Mouse (Mus musculus): ENCODE results near the gene Eda. TPM values are rescaled to one million over a fixed set of nuclear protein-coding genes. Genes with fewer than 3 reads are reported as not detected.

Eda gene
- polyA plus RNA-seq, 1 experiment, result 0.70 TPM

DNA sequence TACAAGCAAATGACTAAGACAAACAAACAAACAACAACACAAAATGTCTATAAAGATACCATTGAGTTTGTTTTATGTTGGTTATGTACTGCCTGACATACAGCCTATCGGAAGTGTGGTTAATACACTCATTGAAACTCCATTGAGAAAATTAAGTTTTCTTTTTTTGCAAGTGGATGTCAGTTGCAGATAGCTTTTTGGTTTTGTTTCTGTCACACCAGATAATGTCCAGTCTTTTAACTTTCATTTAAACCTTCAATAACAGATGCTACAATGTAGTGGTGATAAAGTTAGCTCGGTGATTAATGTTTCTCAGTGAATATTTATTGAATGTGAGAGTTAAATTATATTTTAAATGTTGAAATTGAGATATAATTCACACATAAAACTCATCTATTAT is 23.9 kb downstream of the Eda start:
- Histone ChIP-seq H3K4me3 (replicated peaks; ENCODE audit: control insufficient read depth, low read depth, low read length) (no peak overlapping the region), H3K27ac (ENCODE audit: control insufficient read depth, insufficient read depth, low read depth, low read length, poor library complexity) (no peak overlapping the region), H3K4me1 (ENCODE audit: control insufficient read depth, insufficient read depth, low read length) (no peaks in the 10 kb centered on the region)
- no peak for TF ChIP-seq CTCF (IDR thresholded peaks at IDR 0.05; ENCODE audit: control insufficient read depth, insufficient read depth, low read length)
- WGBS, result 69% methylated on average over 2 of the region's 2 CpGs

- WGBS, result 13% methylated on average over 1 of the region's 1 CpGs
- no peak for TF ChIP-seq CTCF (IDR thresholded peaks at IDR 0.05; ENCODE audit: control insufficient read depth, insufficient read depth, low read length)
- no peak for TF ChIP-seq POLR2A (IDR thresholded peaks at IDR 0.05; ENCODE audit: borderline replicate concordance, control insufficient read depth, low read depth, low read length)
- no peaks in the 10 kb centered on the region for H3K4me1 ChIP-seq (ENCODE audit: control insufficient read depth, insufficient read depth, low read length)
- no peak overlapping the region for H3K27ac ChIP-seq (ENCODE audit: control insufficient read depth, insufficient read depth, low read depth, low read length, poor library complexity)
- no peak overlapping the region for H3K4me3 ChIP-seq (replicated peaks; ENCODE audit: control insufficient read depth, low read depth, low read length)
Observed at GRCm38 (mm10) chrX:100118362-100118761, 143.0 kb downstream of the Eda start.

GRCm38 (mm10) chrX:100195286-100195685 is 219.9 kb downstream of the Eda start:
- Histone ChIP-seq H3K4me1 (ENCODE audit: control insufficient read depth, insufficient read depth, low read length) (no peaks in the 10 kb centered on the region), H3K4me3 (replicated peaks; ENCODE audit: control insufficient read depth, low read depth, low read length) (no peak overlapping the region), H3K27ac (ENCODE audit: control insufficient read depth, insufficient read depth, low read depth, low read length, poor library complexity) (no peak overlapping the region)
- no peak for TF ChIP-seq CTCF (IDR thresholded peaks at IDR 0.05; ENCODE audit: control insufficient read depth, insufficient read depth, low read length)
- TF ChIP-seq POLR2A (IDR thresholded peaks at IDR 0.05; ENCODE audit: borderline replicate concordance, control insufficient read depth, low read depth, low read length), result no peak
- WGBS, result 58% methylated on average over 2 of the region's 2 CpGs

GRCm38 (mm10) chrX:100313652-100314051 is 338.2 kb downstream of the Eda start:
- TF ChIP-seq POLR2A (IDR thresholded peaks at IDR 0.05; ENCODE audit: borderline replicate concordance, control insufficient read depth, low read depth, low read length), result no peak
- TF ChIP-seq CTCF (IDR thresholded peaks at IDR 0.05; ENCODE audit: control insufficient read depth, insufficient read depth, low read length), result no peak
- Histone ChIP-seq H3K27ac (ENCODE audit: control insufficient read depth, insufficient read depth, low read depth, low read length, poor library complexity) (no peak overlapping the region), H3K4me3 (replicated peaks; ENCODE audit: control insufficient read depth, low read depth, low read length) (no peak overlapping the region), H3K4me1 (ENCODE audit: control insufficient read depth, insufficient read depth, low read length) (no peaks in the 10 kb centered on the region)

DNA sequence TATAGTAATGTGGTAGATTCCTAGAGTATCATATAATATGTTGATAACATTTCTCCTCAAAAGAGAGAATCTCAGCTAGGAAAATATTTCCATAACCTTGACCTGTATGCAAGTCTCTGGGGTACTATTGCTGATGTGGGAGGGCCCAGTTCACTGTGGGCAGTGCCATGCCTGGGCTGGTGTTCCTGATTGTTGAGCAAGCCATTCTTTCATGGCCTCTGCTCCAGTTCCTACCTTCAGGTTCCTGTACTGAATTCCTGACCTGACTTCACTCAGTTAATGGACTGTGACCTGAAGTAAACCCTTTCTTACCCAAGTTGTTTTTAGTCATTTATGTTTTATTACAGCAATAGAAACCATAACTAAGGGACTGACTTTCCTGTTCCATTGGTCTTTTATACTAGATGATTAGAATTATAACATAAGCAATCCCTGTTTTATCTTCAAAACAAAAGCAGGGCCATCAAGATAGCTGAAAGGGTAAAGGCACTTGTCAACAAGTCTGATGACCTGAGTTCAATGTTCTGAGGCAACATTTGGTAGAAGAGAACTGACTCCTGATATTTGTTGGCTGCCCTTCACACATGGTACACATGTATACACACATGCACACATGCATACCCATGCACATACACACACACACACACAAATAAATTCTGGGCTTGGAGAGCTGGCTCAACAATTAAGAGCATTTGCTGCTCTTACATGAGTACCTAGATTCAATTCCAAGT is 338.9 kb downstream of the Eda start:
- H3K4me1 ChIP-seq (ENCODE audit: control insufficient read depth, insufficient read depth, low read length), result no peaks in the 10 kb centered on the region
- H3K4me3 ChIP-seq (replicated peaks; ENCODE audit: control insufficient read depth, low read depth, low read length), result no peak overlapping the region
- no peak overlapping the region for H3K27ac ChIP-seq (ENCODE audit: control insufficient read depth, insufficient read depth, low read depth, low read length, poor library complexity)
- no peak for TF ChIP-seq CTCF (IDR thresholded peaks at IDR 0.05; ENCODE audit: control insufficient read depth, insufficient read depth, low read length)
- no peak for TF ChIP-seq POLR2A (IDR thresholded peaks at IDR 0.05; ENCODE audit: borderline replicate concordance, control insufficient read depth, low read depth, low read length)

DNA sequence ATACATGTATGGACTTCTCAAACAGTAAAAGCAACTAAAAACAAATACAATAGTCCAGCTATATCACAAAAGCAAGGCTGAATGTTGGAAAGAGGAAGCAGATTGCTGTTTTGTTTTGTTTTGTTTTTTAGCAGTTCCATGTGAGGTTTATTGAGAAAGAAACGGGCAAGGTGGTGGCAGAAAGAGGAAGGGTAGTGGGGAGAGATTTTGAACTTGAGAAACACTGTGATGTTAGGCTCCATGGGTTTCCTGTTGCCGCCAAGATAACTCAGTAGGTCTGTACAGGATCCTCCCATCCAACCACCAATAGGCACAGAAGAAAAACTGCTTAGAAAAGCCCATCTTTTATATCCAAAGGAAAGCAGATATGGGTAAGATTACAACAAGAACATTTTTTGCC is 365.3 kb downstream of the Eda start:
- no peak overlapping the region for H3K4me3 ChIP-seq (replicated peaks; ENCODE audit: control insufficient read depth, low read depth, low read length)
- peaks cover 3% of the 10 kb centered on the region; the same call in 1 of the 2 replicates for H3K4me1 ChIP-seq (ENCODE audit: control insufficient read depth, insufficient read depth, low read length)
- 8% methylated on average over 2 of the region's 2 CpGs for WGBS
- TF ChIP-seq POLR2A (IDR thresholded peaks at IDR 0.05; ENCODE audit: borderline replicate concordance, control insufficient read depth, low read depth, low read length) (no peak), CTCF (IDR thresholded peaks at IDR 0.05; ENCODE audit: control insufficient read depth, insufficient read depth, low read length) (no peak)
- H3K27ac ChIP-seq (ENCODE audit: control insufficient read depth, insufficient read depth, low read depth, low read length, poor library complexity), result no peak overlapping the region

GRCm38 (mm10) chrX:100344433-100344832 is 369.0 kb downstream of the Eda start:
- Histone ChIP-seq H3K4me1 (ENCODE audit: control insufficient read depth, insufficient read depth, low read length) (peaks cover 3% of the 10 kb centered on the region; the same call in 1 of the 2 replicates), H3K27ac (ENCODE audit: control insufficient read depth, insufficient read depth, low read depth, low read length, poor library complexity) (no peak overlapping the region), H3K4me3 (replicated peaks; ENCODE audit: control insufficient read depth, low read depth, low read length) (no peak overlapping the region)
- 70% methylated on average over 2 of the region's 2 CpGs for WGBS
- TF ChIP-seq CTCF (IDR thresholded peaks at IDR 0.05; ENCODE audit: control insufficient read depth, insufficient read depth, low read length), result no peak
- no peak for TF ChIP-seq POLR2A (IDR thresholded peaks at IDR 0.05; ENCODE audit: borderline replicate concordance, control insufficient read depth, low read depth, low read length)

DNA sequence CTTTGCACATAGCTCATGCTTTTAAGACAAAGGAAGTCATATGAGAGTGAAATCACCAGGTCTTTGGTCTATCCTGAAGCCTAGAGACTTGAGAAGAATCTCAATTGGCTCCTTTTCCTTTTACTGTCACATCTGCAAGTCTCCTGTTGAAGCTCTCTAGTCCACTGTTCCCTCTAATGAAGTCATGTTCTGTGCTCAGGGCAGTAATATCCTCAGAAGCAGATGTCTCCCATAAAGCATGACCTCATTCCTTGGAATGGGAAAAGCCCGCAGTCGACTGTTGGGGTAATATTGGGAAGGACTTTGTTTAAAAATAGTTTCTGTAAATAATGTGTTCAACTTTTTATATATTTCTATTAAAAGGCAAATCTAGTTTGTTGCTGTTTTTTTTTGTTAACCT is 381.6 kb downstream of the Eda start:
- 90% methylated on average over 2 of the region's 2 CpGs for WGBS
- Histone ChIP-seq H3K27ac (ENCODE audit: control insufficient read depth, insufficient read depth, low read depth, low read length, poor library complexity) (no peak overlapping the region), H3K4me3 (replicated peaks; ENCODE audit: control insufficient read depth, low read depth, low read length) (no peak overlapping the region), H3K4me1 (ENCODE audit: control insufficient read depth, insufficient read depth, low read length) (no peaks in the 10 kb centered on the region)
- TF ChIP-seq POLR2A (IDR thresholded peaks at IDR 0.05; ENCODE audit: borderline replicate concordance, control insufficient read depth, low read depth, low read length) (no peak), CTCF (IDR thresholded peaks at IDR 0.05; ENCODE audit: control insufficient read depth, insufficient read depth, low read length) (no peak)

DNA sequence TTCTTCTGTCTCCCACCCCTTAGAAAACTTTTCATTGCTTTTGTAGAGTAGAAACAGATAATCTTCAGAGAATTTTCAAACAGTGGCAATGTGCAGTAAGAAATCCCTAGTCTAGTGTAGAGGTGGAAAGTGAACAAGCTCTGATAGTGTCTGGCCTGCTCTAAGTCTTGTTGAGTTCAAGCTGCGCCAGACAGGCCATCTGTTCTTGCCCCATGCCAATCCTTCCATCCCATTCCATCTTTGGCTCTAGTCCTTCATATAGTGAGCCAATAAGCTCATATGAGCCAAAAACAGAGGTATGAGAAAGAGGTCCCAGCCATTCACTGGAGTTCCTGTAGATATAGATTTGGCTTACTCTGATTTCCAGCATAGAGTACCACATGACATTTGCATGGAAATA is 414.5 kb downstream of the Eda start:
- H3K4me3 ChIP-seq (replicated peaks; ENCODE audit: control insufficient read depth, low read depth, low read length), result no peak overlapping the region
- no peak overlapping the region for H3K27ac ChIP-seq (ENCODE audit: control insufficient read depth, insufficient read depth, low read depth, low read length, poor library complexity)
- WGBS, result 55% methylated on average over 1 of the region's 1 CpGs
- TF ChIP-seq POLR2A (IDR thresholded peaks at IDR 0.05; ENCODE audit: borderline replicate concordance, control insufficient read depth, low read depth, low read length) (no peak), CTCF (IDR thresholded peaks at IDR 0.05; ENCODE audit: control insufficient read depth, insufficient read depth, low read length) (no peak)
- H3K4me1 ChIP-seq (ENCODE audit: control insufficient read depth, insufficient read depth, low read length), result no peaks in the 10 kb centered on the region

All from bone marrow, adult 2 months (tissue).